Mouse (Mus musculus) neural tube, embryonic 12.5 days (tissue): Measurements from ENCODE around the gene Nrxn1. TPM values are rescaled to one million over a fixed set of nuclear protein-coding genes. Genes with fewer than 3 reads are reported as not detected.

Experiments
- ATAC-seq: fragments of 200-750 bp; cut with Nextera tagmentation; 2 replicates; pipeline ENCODE4 v1.8.0; 2017; ENCODE audit warnings: low read depth, mild to moderate bottlenecking, moderate TSS enrichment, moderate library complexity; ENCODE audit not compliant: low FRiP score
- H3K27ac ChIP-seq: fragments of 300-500 bp; sonication (generic); 2 replicates; pipeline ENCODE4 v1.5.1; 2016
- H3K27me3 ChIP-seq: fragments of 300-500 bp; sonication (generic); replicated peaks from 2 replicates; pipeline ENCODE4 v1.6.1; 2016; ENCODE audit warnings: mild to moderate bottlenecking
- H3K36me3 ChIP-seq: fragments of 300-500 bp; sonication (generic); 2 replicates; pipeline ENCODE4 v1.6.1; 2016; ENCODE audit warnings: mild to moderate bottlenecking
- H3K4me1 ChIP-seq: fragments of 300-500 bp; sonication (generic); 2 replicates; pipeline ENCODE4 v1.6.1; 2016
- H3K4me2 ChIP-seq: fragments of 300-500 bp; sonication (generic); replicated peaks from 2 replicates; pipeline ENCODE4 v1.6.1; 2016; ENCODE audit warnings: mild to moderate bottlenecking
- H3K4me3 ChIP-seq: fragments of 300-500 bp; sonication (generic); 2 replicates; pipeline ENCODE4 v1.5.1; 2016
- H3K9ac ChIP-seq: fragments of 300-500 bp; sonication (generic); 2 replicates; pipeline ENCODE4 v1.6.1; 2016; ENCODE audit warnings: mild to moderate bottlenecking
- H3K9me3 ChIP-seq: fragments of 300-500 bp; sonication (generic); 2 replicates; pipeline ENCODE4 v1.6.1; 2016; ENCODE audit warnings: mild to moderate bottlenecking
- WGBS: fragments of 180-500 bp; shearing (Covaris S2); methylation state at CpG from one replicate; pipeline ENCODE4 v1.1.7; 2016; 5-methylcytosine and 5-hydroxymethylcytosine counted together
- polyA plus RNA-seq: library from polyadenylated mRNA; unstranded; fragments of >200 nt; fragmentation: Nextera tagmentation; extraction: Ambion mirVana; gene quantifications from 2 replicates; pipeline ENCODE4 v1.2.1, GENCODE M21; 2016

Nrxn1 gene
- polyA plus RNA-seq, 1 experiment from 2014 or later: 62.1 TPM

- no peak overlapping the region for H3K4me2 ChIP-seq
- ATAC-seq: no peak
- H3K9me3 ChIP-seq: no peaks in the 10 kb centered on the region
- H3K9ac ChIP-seq: no peak overlapping the region
- H3K27me3 ChIP-seq: no peaks in the 10 kb centered on the region
- H3K4me1 ChIP-seq: peaks cover 3% of the 10 kb centered on the region; the same call in 1 of the 2 replicates
- WGBS: 50% methylated on average over 4 of the region's 4 CpGs
- H3K4me3 ChIP-seq: no peak overlapping the region
- H3K27ac ChIP-seq: no peak overlapping the region
- no peaks in the 10 kb centered on the region for H3K36me3 ChIP-seq
Measured at GRCm38 (mm10) chr17:90836154-90837021, 256.5 kb downstream of the Nrxn1 start.

GRCm38 (mm10) chr17:90818340-90818739 lies 274.5 kb downstream of the Nrxn1 start:
- Histone ChIP-seq H3K36me3 (no peaks in the 10 kb centered on the region), H3K4me3 (no peak overlapping the region), H3K4me1 (no peaks in the 10 kb centered on the region), H3K27me3 (no peaks in the 10 kb centered on the region), H3K4me2 (no peak overlapping the region), H3K9ac (no peak overlapping the region), H3K27ac (no peak overlapping the region), H3K9me3 (no peaks in the 10 kb centered on the region)
- 86% methylated on average over 2 of the region's 2 CpGs for whole genome bisulfite sequencing
- ATAC-seq: no peak

- Histone ChIP-seq H3K9ac (no peak overlapping the region), H3K27me3 (no peaks in the 10 kb centered on the region), H3K27ac (no peak overlapping the region), H3K4me3 (no peak overlapping the region), H3K36me3 (no peaks in the 10 kb centered on the region), H3K4me2 (no peak overlapping the region), H3K9me3 (no peaks in the 10 kb centered on the region), H3K4me1 (no peaks in the 10 kb centered on the region)
- 82% methylated on average over 2 of the region's 2 CpGs for WGBS
- no peak for ATAC-seq
Measured at GRCm38 (mm10) chr17:90817898-90818297, 275.0 kb downstream of the Nrxn1 start.

GRCm38 (mm10) chr17:90815306-90815705 lies 277.6 kb downstream of the Nrxn1 start:
- H3K4me3 ChIP-seq: no peak overlapping the region
- no peaks in the 10 kb centered on the region for H3K9me3 ChIP-seq
- no peak overlapping the region for H3K27ac ChIP-seq
- WGBS: 97% methylated on average over 1 of the region's 1 CpGs
- H3K27me3 ChIP-seq: no peaks in the 10 kb centered on the region
- H3K9ac ChIP-seq: no peak overlapping the region
- no peak for ATAC-seq
- no peaks in the 10 kb centered on the region for H3K4me1 ChIP-seq
- H3K36me3 ChIP-seq: no peaks in the 10 kb centered on the region
- H3K4me2 ChIP-seq: no peak overlapping the region

- Histone ChIP-seq H3K36me3 (no peaks in the 10 kb centered on the region), H3K4me2 (no peak overlapping the region), H3K9ac (no peak overlapping the region), H3K4me3 (no peak overlapping the region), H3K27ac (no peak overlapping the region), H3K27me3 (no peaks in the 10 kb centered on the region), H3K9me3 (no peaks in the 10 kb centered on the region), H3K4me1 (no peaks in the 10 kb centered on the region)
- no peak for ATAC-seq
Measured at GRCm38 (mm10) chr17:90813760-90814159, 279.1 kb downstream of the Nrxn1 start.

GRCm38 (mm10) chr17:90812485-90812884 lies 280.4 kb downstream of the Nrxn1 start:
- no peak overlapping the region for H3K9ac ChIP-seq
- ATAC-seq: no peak
- H3K27ac ChIP-seq: no peak overlapping the region
- no peaks in the 10 kb centered on the region for H3K36me3 ChIP-seq
- H3K9me3 ChIP-seq: no peaks in the 10 kb centered on the region
- no peak overlapping the region for H3K4me3 ChIP-seq
- no peak overlapping the region for H3K4me2 ChIP-seq
- 96% methylated on average over 2 of the region's 2 CpGs for WGBS
- no peaks in the 10 kb centered on the region for H3K4me1 ChIP-seq
- no peaks in the 10 kb centered on the region for H3K27me3 ChIP-seq

- 70% methylated on average over 8 of the region's 8 CpGs for WGBS
- Histone ChIP-seq H3K27me3 (no peaks in the 10 kb centered on the region), H3K9me3 (no peaks in the 10 kb centered on the region), H3K4me1 (no peaks in the 10 kb centered on the region), H3K36me3 (no peaks in the 10 kb centered on the region), H3K27ac (no peak overlapping the region), H3K4me3 (no peak overlapping the region), H3K9ac (no peak overlapping the region), H3K4me2 (no peak overlapping the region)
- ATAC-seq: peak; percentile 66; the same call in 1 of the 2 replicates
Measured at GRCm38 (mm10) chr17:90809197-90810163, 283.4 kb downstream of the Nrxn1 start.

GRCm38 (mm10) chr17:90808256-90808655 lies 284.6 kb downstream of the Nrxn1 start:
- no peaks in the 10 kb centered on the region for H3K9me3 ChIP-seq
- no peaks in the 10 kb centered on the region for H3K36me3 ChIP-seq
- WGBS: 87% methylated on average over 2 of the region's 2 CpGs
- H3K4me2 ChIP-seq: no peak overlapping the region
- H3K4me3 ChIP-seq: no peak overlapping the region
- H3K27ac ChIP-seq: no peak overlapping the region
- no peak for ATAC-seq
- no peaks in the 10 kb centered on the region for H3K4me1 ChIP-seq
- no peak overlapping the region for H3K9ac ChIP-seq
- no peaks in the 10 kb centered on the region for H3K27me3 ChIP-seq

GRCm38 (mm10) chr17:90807199-90807598 lies 285.7 kb downstream of the Nrxn1 start:
- H3K36me3 ChIP-seq: no peaks in the 10 kb centered on the region
- no peak overlapping the region for H3K4me2 ChIP-seq
- ATAC-seq: no peak
- no peaks in the 10 kb centered on the region for H3K27me3 ChIP-seq
- no peaks in the 10 kb centered on the region for H3K9me3 ChIP-seq
- H3K4me3 ChIP-seq: no peak overlapping the region
- H3K4me1 ChIP-seq: no peaks in the 10 kb centered on the region
- no peak overlapping the region for H3K27ac ChIP-seq
- no peak overlapping the region for H3K9ac ChIP-seq

GRCm38 (mm10) chr17:90798689-90799088 lies 294.2 kb downstream of the Nrxn1 start:
- ATAC-seq: no peak
- H3K9me3 ChIP-seq: no peaks in the 10 kb centered on the region
- H3K4me1 ChIP-seq: no peaks in the 10 kb centered on the region
- WGBS: 81% methylated on average over 2 of the region's 2 CpGs
- H3K4me3 ChIP-seq: no peak overlapping the region
- no peaks in the 10 kb centered on the region for H3K36me3 ChIP-seq
- H3K9ac ChIP-seq: no peak overlapping the region
- no peak overlapping the region for H3K4me2 ChIP-seq
- no peaks in the 10 kb centered on the region for H3K27me3 ChIP-seq
- no peak overlapping the region for H3K27ac ChIP-seq

GRCm38 (mm10) chr17:90797659-90798288 lies 295.1 kb downstream of the Nrxn1 start:
- WGBS: 91% methylated on average over 2 of the region's 2 CpGs
- H3K4me3 ChIP-seq: no peak overlapping the region
- no peak overlapping the region for H3K4me2 ChIP-seq
- H3K9me3 ChIP-seq: no peaks in the 10 kb centered on the region
- H3K4me1 ChIP-seq: no peaks in the 10 kb centered on the region
- no peak overlapping the region for H3K27ac ChIP-seq
- no peak for ATAC-seq
- H3K27me3 ChIP-seq: no peaks in the 10 kb centered on the region
- no peak overlapping the region for H3K9ac ChIP-seq
- no peaks in the 10 kb centered on the region for H3K36me3 ChIP-seq

- ATAC-seq: no peak
- no peaks in the 10 kb centered on the region for H3K4me1 ChIP-seq
- WGBS: 70% methylated on average over 2 of the region's 2 CpGs
- H3K36me3 ChIP-seq: no peaks in the 10 kb centered on the region
- H3K27me3 ChIP-seq: no peaks in the 10 kb centered on the region
- H3K4me3 ChIP-seq: no peak overlapping the region
- no peaks in the 10 kb centered on the region for H3K9me3 ChIP-seq
- no peak overlapping the region for H3K4me2 ChIP-seq
- H3K27ac ChIP-seq: no peak overlapping the region
- no peak overlapping the region for H3K9ac ChIP-seq
Measured at GRCm38 (mm10) chr17:90796974-90797373, 295.9 kb downstream of the Nrxn1 start.
